Mouse (Mus musculus) stomach, postnatal 0 days (tissue): ENCODE data around the gene Grap2. TPM values are rescaled to one million over a fixed set of nuclear protein-coding genes. Genes with fewer than 3 reads are reported as not detected.

Experiments used
- ATAC-seq: fragments of 200-750 bp; cut with Nextera tagmentation; 2 replicates; pipeline ENCODE4 v1.8.0; 2017; ENCODE audit not compliant: low FRiP score, low TSS enrichment
- DNase-seq: peaks from one replicate; pipeline ENCODE4 v3.0.0-alpha.2; 2016; ENCODE audit warnings: low spot score
- H3K27ac ChIP-seq: fragments of 300-500 bp; sonication (generic); replicated peaks from 2 replicates; pipeline ENCODE4 v1.5.1; 2014; ENCODE audit warnings: mild to moderate bottlenecking, control low read depth
- H3K27me3 ChIP-seq: fragments of 300-500 bp; sonication (generic); 2 replicates; pipeline ENCODE4 v1.6.1; 2014; ENCODE audit warnings: low read length; ENCODE audit not compliant: control insufficient read depth, insufficient read depth
- H3K36me3 ChIP-seq: fragments of 300-500 bp; sonication (generic); 2 replicates; pipeline ENCODE4 v1.6.1; 2014; ENCODE audit warnings: low read length, mixed read lengths; ENCODE audit not compliant: control insufficient read depth, insufficient read depth
- H3K4me1 ChIP-seq: fragments of 300-500 bp; sonication (generic); replicated peaks from 2 replicates; pipeline ENCODE4 v1.6.1; 2014; ENCODE audit warnings: antibody characterized with exemption; ENCODE audit not compliant: control insufficient read depth, insufficient read depth
- H3K4me2 ChIP-seq: fragments of 300-500 bp; sonication (generic); replicated peaks from 2 replicates; pipeline ENCODE4 v1.6.1; 2014; ENCODE audit warnings: low read depth, mild to moderate bottlenecking, control low read depth, moderate library complexity
- H3K4me3 ChIP-seq: fragments of 300-500 bp; sonication (generic); 2 replicates; pipeline ENCODE4 v1.5.1; 2014; ENCODE audit warnings: low read depth, low read length, control low read depth
- H3K9ac ChIP-seq: fragments of 300-500 bp; sonication (generic); 2 replicates; pipeline ENCODE4 v1.6.1; 2014; ENCODE audit warnings: mild to moderate bottlenecking, low read length, control low read depth, mixed read lengths
- H3K9me3 ChIP-seq: fragments of 300-500 bp; sonication (generic); 2 replicates; pipeline ENCODE4 v1.6.1; 2016; ENCODE audit warnings: low read length; ENCODE audit not compliant: control insufficient read depth
- CTCF ChIP-seq: IDR thresholded peaks from 2 replicates; pipeline ENCODE4 v1.5.1; 2016; ENCODE audit warnings: antibody characterized with exemption, low read depth, mild to moderate bottlenecking, moderate library complexity
- EP300 ChIP-seq: optimal IDR thresholded peaks from 2 replicates; pipeline ENCODE3; 2016; ENCODE audit warnings: antibody characterized with exemption
- WGBS: fragments of 180-500 bp; shearing (Covaris S2); extraction: QIAGEN DNeasy Blood & Tissue Kit; methylation state at CpG from one replicate; pipeline ENCODE4 v1.1.7; 2014; 5-methylcytosine and 5-hydroxymethylcytosine counted together
- microRNA-seq: library from miRNA; unstranded; fragments of <30 nt; microRNA quantifications from one replicate; pipeline ENCODE4, GENCODE M21; 2016
- polyA plus RNA-seq: library from polyadenylated mRNA; unstranded; fragments of >200 nt; fragmentation: Nextera tagmentation; extraction: Ambion mirVana; gene quantifications from 2 replicates; pipeline ENCODE4 v1.2.1, GENCODE M21; 2015

The Grap2 gene
- polyA plus RNA-seq, 1 experiment from 2014 or later = 0.15 TPM

DNA sequence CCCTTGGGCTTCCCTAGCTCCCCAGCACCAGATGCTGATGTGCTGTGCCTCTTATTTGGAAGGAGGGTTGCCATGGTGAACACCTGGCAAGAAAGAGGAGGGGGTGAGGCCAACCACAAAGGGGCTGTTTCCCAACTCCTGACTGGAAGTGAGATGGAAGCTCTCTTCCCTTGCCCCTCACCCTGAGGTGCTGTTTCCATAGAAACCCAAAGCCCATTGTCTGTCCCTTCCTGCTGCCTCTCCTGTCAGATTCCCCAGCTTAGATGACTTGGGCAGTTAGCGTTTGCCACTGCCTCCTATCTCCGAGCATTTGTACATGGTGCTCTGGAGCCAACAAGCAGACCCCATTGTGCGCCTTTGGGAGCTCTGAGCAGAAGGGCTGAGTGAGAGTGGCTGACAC is 121.1 kb downstream of the Grap2 start:
- TF ChIP-seq CTCF (no peak), EP300 (no peak)
- Histone ChIP-seq H3K9ac (no peak overlapping the region), H3K9me3 (no peaks in the 10 kb centered on the region), H3K4me1 (0 out of 2 replicates have a peak, but pooled peaks cover 3% of the 10 kb centered on the region), H3K36me3 (no peaks in the 10 kb centered on the region), H3K4me3 (no peak overlapping the region), H3K27ac (no peak overlapping the region), H3K4me2 (no peak overlapping the region), H3K27me3 (no peaks in the 10 kb centered on the region)
- WGBS = 51% methylated on average over 3 of the region's 3 CpGs
- DNase-seq (no peak), ATAC-seq (no peak)

DNA sequence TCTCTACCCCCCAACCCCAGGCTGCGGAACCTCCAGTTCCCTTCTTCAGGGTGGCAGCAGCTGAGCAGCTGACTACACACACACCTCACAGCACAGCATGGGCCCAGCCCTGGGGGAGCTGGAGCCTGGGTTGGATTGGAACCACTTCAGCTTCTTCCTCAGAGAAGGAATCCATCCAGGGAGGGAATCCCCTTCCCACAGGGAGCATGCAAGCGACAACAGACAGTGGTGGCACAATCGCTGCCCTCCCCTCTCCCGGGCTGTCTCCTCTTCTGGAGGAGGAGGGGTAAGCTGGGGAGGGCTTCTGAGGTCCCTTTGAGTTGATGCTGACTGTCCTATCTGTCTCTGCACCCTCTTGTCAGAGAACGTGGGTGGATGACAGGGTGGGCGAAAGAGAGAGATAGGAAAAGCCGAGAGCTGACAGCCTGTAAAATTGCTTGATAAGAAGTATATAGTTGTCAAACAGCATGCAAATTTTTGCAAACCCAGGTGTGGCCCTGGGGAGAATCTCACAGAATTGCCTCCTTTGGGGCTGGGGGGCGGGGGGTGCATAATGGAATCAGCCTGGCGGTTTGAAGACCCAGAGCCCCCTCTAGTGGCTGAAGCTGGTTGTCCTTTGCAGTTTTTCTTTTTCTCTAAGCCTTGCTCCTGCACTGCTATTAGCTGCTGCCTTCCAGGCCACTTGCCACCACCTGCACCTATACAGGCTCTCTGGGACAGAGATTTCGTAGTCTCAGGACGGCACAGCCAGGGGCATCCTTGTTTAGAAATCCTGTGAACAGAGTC is 121.9 kb downstream of the Grap2 start:
- Histone ChIP-seq H3K27ac (no peak overlapping the region), H3K9ac (no peak overlapping the region; the same call in 1 of the 2 replicates), H3K9me3 (no peaks in the 10 kb centered on the region), H3K4me2 (no peak overlapping the region), H3K4me1 (0 out of 2 replicates have a peak, but pooled peaks cover 3% of the 10 kb centered on the region), H3K4me3 (no peak overlapping the region), H3K36me3 (no peaks in the 10 kb centered on the region), H3K27me3 (no peaks in the 10 kb centered on the region)
- DNase-seq = peak; percentile 66
- ATAC-seq = no peak
- TF ChIP-seq CTCF (peak; percentile 88), EP300 (no peak)
- 28% methylated on average over 11 of the region's 11 CpGs for WGBS

DNA sequence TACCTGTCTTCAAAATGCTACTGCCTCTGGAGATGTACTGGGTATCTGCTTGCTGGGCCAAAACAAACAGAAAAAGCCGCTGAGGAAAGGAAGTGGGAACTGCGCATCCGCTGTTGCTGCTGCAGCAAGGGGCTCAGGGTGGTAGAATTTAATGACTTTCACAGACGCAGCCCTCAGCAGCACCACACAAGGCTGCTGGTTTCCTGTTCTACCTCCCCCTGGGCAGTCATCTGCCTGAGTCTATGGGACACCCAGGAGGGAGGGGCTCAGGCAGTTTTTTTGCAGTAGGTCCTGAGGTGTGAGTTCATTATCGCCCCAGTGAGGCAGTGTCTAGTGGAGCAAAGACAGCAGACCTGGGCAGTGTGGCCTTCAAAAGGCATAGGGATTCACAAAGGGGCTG is 125.2 kb downstream of the Grap2 start:
- H3K9me3 ChIP-seq = no peaks in the 10 kb centered on the region
- no peak overlapping the region for H3K4me3 ChIP-seq
- WGBS = 40% methylated on average over 5 of the region's 5 CpGs
- H3K27me3 ChIP-seq = no peaks in the 10 kb centered on the region
- ATAC-seq = no peak
- no peak for DNase-seq
- H3K27ac ChIP-seq = no peak overlapping the region
- H3K4me1 ChIP-seq = 0 out of 2 replicates have a peak, but pooled peaks cover 3% of the 10 kb centered on the region
- no peaks in the 10 kb centered on the region; the same call in 1 of the 2 replicates for H3K36me3 ChIP-seq
- H3K4me2 ChIP-seq = no peak overlapping the region
- no peak overlapping the region for H3K9ac ChIP-seq
- TF ChIP-seq EP300 (no peak), CTCF (no peak)

DNA sequence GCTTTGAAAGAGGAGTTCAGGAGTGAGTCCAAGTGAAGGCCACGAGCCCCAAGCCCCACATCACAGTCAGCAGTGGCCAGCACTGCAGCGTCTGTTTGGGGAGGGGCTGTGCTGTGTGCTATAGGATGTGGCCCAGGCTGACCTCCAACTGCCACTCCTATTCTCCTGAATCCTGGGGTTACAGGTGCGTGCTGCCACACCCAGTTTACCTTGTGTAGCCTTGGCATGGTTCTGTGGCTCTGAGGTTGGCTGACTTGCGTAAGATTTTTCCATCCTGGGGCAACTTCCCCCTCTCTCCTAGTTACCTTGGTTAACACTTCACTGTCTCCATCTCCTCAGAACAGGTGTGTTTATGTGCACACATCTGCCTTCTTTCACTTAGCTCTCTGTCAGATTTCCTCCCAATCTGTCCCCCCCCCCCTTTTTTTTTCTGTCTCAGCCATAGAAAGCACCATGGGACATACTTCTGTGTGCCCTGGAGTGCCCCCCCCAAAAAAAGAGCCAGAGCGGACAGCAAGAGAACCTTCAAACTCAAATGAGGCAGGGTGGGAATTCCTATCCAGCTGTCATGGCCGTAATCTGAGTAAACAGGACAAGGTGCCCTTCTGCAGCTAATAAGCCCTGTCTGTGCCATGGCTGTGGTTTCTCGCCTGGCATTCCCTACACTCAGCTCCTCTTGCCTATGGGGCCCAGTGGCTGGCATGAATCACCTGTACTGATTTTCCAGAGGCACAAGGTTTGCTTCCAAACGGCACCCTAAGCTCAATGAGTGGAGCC is 129.3 kb downstream of the Grap2 start:
- no peak overlapping the region for H3K9ac ChIP-seq
- no peaks in the 10 kb centered on the region for H3K9me3 ChIP-seq
- WGBS = 51% methylated on average over 8 of the region's 8 CpGs
- peak; percentile 66 for DNase-seq
- no peak overlapping the region for H3K4me2 ChIP-seq
- no peaks in the 10 kb centered on the region; the same call in 1 of the 2 replicates for H3K36me3 ChIP-seq
- TF ChIP-seq EP300 (no peak), CTCF (no peak)
- ATAC-seq = peak; percentile 73
- H3K27me3 ChIP-seq = no peaks in the 10 kb centered on the region
- H3K27ac ChIP-seq = no peak overlapping the region
- no peaks in the 10 kb centered on the region; the same call in 1 of the 2 replicates for H3K4me1 ChIP-seq
- no peak overlapping the region for H3K4me3 ChIP-seq

Small RNA genes lying within 50 kb of the gene (microRNA-seq; reads per million reads assigned to microRNA genes)
- gene Mir6957 = not detected

Other genes starting within 250 kb of the Grap2 start
- not detected in 2 replicates for gene Enthd1, start 7.4 kb upstream of the Grap2 start, polyA plus RNA-seq
- gene Fam83f, start 99.3 kb downstream of the Grap2 start, polyA plus RNA-seq = 20.5 and 24.3 TPM in 2 replicates
- 8.5 and 9.4 TPM in 2 replicates for gene Tnrc6b, start 138.7 kb downstream of the Grap2 start, polyA plus RNA-seq